Mouse (Mus musculus) left cerebral cortex, postnatal 36 days (tissue): ENCODE measurements around the gene Gps1. TPM values are rescaled to one million over a fixed set of nuclear protein-coding genes. Genes with fewer than 3 reads are reported as not detected.
"Not testable (repeated sequence)": the region's sequence is repeated elsewhere in the genome, so short reads cannot be mapped to it uniquely, and the experiment has no call there.

ENCODE experiments used
- DNase-seq, 2 experiments: peaks; one replicate each; pipeline ENCODE4 v3.0.0; 2021 to 2022; ENCODE audit warnings: low spot score in 2 of 2, mixed read lengths in 1 of 2
- intact Hi-C: fragments of 180-260 bp; cut with DNase I; formaldehyde crosslinking; loops from one replicate; pipeline ENCODE4 v1.15.1; 2025
- total RNA-seq, 2 experiments: library from RNA; stranded (reverse); gene quantifications; 2 replicates each; pipeline ENCODE4 v1.2.3; 2021

Gps1 gene
- 100 to 1,000 TPM; 130 to 153 TPM for total RNA-seq

GRCm38 (mm10) chr11:120784064-120784791 lies at the start of gene Gps1, which contains the start of gene Rfng:
Gene Gps1 (plus strand): TSS chr11:120784272.
Gene Rfng (minus strand): TSS chr11:120784207.
- DNase-seq = peak; percentile 83 to 88
- intact Hi-C loops = loop anchor here (2.0 kb wide), 1 partner anchor 41 kb away; the partner anchor contains the start of gene Fasn

GRCm38 (mm10) chr11:120736424-120736823 lies 47.6 kb upstream of the Gps1 start:
- intact Hi-C loops = no loop called here
- no peak for DNase-seq

GRCm38 (mm10) chr11:120740981-120741380 lies 43.1 kb upstream of the Gps1 start:
- no peak for DNase-seq
- intact Hi-C loops = no loop called here

GRCm38 (mm10) chr11:120744121-120744701 lies 39.9 kb upstream of the Gps1 start:
- no peak for DNase-seq
- intact Hi-C loops = no loop called here

GRCm38 (mm10) chr11:120747974-120748373 lies 36.1 kb upstream of the Gps1 start:
- intact Hi-C loops = no loop called here

DNA sequence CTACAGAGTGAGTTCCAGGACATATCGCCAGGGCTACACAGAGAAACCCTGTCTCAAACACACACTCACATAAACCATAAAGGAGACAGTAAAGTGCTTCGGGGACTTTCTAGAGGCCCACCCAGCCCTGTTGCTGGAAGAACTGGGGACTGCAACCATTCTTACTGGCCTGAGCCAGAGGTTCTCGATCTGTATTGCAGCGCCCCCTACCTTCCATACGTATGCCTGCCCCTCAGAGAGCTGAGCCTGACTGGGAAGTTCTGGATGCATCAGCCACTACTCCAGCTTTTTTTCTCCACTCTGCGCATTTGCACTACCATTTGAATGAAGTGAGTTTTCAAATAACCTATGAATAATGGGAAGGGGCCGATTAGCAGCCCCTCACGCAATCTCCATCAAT lies 34.6 kb upstream of the Gps1 start:
- intact Hi-C loops = no loop called here
- no peak for DNase-seq

More at GRCm38 (mm10) chr11:120747974-120748373, 36.1 kb upstream of the Gps1 start:
- DNase-seq = no peak

DNA sequence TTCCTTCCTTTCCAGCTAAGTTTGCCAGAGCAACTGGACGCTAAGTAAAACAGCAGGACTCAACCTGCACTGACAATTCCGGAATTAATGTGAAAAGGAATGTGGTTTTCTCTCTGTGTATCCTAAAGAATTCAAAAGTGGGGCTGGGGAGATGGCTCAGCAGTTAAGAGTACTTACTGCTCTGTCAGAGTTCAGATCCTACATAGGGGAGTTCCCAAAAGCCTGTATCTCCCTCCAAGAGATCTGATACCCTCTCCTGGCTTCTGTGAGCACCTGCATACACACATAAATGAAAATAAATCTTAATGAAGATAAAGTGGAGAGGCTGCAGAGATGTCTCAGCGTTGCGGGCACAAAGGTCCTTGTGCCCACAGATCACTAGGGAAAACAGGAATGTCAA lies 32.5 kb upstream of the Gps1 start:
- intact Hi-C loops = no loop called here
- DNase-seq = no peak

- DNase-seq = no peak
- intact Hi-C loops = no loop called here
Observed at GRCm38 (mm10) chr11:120760236-120760635, 23.8 kb upstream of the Gps1 start.

DNA sequence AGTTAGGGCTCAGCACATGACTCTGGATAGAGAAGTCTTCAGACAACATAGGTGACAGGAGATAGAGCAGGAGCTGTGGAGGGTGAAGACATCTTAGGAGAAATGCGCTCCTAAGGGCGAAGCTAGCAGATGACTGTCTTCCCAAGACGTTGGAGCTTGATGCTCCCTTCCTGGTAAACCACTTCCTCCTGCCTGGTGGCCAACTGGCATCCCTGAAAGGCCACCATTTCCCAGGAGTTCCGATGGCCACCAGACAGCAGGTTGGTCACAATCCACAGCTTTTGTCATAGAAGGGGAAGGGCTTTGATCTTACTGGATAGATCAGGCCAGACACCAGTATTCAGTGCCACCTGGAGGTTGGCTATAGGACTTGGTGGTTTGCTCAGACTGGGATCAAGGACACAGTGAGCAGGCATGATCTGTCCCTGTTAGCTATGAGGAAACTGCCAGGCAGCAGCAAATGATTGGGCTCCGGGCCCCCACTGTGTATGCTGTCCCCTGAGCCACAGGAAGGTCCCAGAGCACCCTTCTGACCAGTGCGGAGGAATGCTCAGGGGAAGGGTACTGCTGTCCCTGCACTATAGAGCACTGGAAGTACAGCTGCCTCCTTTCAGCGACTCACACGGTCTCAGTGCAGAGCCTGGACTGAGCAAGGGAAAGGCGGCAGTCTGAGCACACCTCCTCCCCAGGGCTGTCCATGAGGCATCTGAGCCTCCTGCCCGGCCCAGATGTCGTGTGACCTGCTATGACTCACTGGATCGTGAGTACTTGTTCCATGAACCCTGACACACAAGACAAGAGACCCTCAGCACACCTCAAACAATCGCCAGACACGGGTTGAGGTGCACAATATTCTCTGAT lies 22.0 kb upstream of the Gps1 start:
- DNase-seq = no peak
- intact Hi-C loops = no loop called here

GRCm38 (mm10) chr11:120762672-120763041 lies 21.4 kb upstream of the Gps1 start, which contains the start of gene Hmga1b:
Gene Hmga1b (plus strand): TSS chr11:120762794.
- intact Hi-C loops, DNase-seq: not testable (repeated sequence)

- intact Hi-C loops, DNase-seq: not testable (repeated sequence)
Observed at GRCm38 (mm10) chr11:120763121-120763999, 20.7 kb upstream of the Gps1 start.

DNA sequence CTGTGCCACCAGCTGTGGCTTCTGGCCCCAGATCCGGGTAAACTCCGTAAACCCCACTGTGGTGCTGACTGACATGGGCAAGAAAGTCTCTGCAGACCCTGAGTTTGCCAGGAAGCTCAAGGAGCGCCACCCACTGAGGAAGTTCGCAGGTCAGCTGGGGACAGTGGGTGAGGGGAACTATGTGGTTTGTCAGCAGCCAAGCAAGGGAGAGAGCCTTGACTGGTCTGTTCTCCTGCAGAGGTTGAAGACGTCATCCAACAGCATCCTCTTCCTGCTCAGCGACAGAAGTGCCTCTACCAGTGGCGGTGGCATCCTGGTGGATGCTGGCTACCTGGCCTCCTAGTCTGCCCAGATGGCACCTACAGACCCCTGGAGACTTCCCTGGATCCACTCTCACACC lies 17.0 kb upstream of the Gps1 start:
- DNase-seq, intact Hi-C loops: not testable (repeated sequence)

GRCm38 (mm10) chr11:120768206-120768605 lies 15.9 kb upstream of the Gps1 start:
- intact Hi-C loops = no loop called here
- DNase-seq = no peak

- intact Hi-C loops = loop anchor here (10.0 kb wide), 1 partner anchor 118 kb away; no protein-coding TSS in a partner anchor
Observed at GRCm38 (mm10) chr11:120772749-120773148, 11.3 kb upstream of the Gps1 start.

DNA sequence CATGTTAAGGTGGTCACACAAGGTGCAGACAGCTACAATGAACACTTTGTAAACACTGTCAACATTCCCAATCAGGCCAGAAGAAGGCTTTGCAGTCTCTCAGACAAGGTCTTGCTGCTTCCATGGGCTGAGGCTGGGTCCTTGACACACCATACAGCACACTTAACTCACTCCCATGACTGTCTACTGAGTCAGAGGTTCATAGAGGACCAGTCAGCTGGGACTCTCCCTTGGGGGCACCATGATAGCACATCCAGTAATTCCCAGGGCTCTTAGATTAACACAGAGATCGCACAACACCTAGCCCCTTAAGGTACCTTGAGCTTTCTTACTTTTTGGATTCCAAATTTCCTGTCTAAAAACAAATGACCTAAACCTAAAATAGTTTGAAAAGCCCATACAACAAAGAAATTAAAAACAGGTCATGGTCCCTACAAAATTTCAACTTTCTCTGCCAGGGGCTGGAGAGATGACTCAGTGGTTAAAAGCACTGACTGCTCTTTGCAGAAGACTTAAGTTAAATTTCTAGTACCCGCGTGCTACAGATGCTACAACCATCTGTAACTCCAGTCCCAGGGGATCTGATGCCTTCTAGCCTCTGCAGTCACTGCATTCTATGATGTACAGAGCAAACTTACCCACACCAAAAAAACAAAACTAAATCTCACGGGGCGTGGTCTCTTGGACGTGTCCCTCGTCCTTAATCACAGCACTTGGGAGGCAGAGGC lies 10.4 kb upstream of the Gps1 start:
- no peak for DNase-seq
- intact Hi-C loops = loop anchor here (10.0 kb wide), 1 partner anchor 119 kb away; no protein-coding TSS in a partner anchor

More at GRCm38 (mm10) chr11:120772749-120773148, 11.3 kb upstream of the Gps1 start:
- DNase-seq = no peak

DNA sequence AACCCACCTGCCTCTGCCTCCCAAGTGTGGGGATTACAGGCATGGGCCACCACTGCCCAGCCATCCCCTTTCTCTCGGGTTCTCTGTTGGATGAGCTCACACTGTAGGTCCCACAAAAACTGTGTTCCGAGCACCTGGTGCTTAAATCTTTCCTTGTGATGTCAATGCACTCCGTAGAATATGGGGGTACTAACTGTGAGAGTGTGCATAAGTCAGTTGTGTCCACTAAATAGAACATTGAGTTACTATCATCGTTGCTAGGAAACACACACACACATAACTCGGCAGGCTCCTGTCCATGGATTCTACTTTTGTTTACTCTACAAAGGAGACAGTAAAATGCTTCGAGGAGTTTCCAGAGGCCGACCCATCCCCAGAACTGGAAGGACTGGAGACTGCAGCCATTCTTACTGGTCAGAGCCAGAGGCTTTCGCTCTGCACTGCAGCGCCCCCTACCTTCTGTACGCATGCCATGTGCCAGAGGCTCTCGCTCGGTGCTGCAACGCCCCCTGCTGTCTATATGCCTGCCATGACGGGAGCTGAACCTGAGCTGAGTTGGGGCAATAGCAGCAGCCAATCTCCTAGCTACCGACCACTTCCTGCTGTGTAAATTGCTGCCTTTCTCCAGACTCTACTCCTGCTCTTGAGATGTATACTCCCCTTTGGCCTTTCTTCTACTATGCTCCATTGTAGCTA lies 8.2 kb upstream of the Gps1 start:
- peak; percentile 90 to 93 for DNase-seq
- intact Hi-C loops = loop anchor here (1.0 to 10.0 kb wide), 2 partner anchors 56 to 121 kb away; no protein-coding TSS in a partner anchor

- intact Hi-C loops = loop anchor here (10.0 kb wide), 1 partner anchor 122 kb away; no protein-coding TSS in a partner anchor
- DNase-seq = no peak
Observed at GRCm38 (mm10) chr11:120777123-120777522, 6.9 kb upstream of the Gps1 start.

GRCm38 (mm10) chr11:120779876-120780275 lies 4.2 kb upstream of the Gps1 start:
- intact Hi-C loops = loop anchor here (10.0 kb wide), 1 partner anchor 125 kb away; no protein-coding TSS in a partner anchor

More at GRCm38 (mm10) chr11:120779876-120780275, 4.2 kb upstream of the Gps1 start:
- DNase-seq = no peak
